In genomic region chr6:71673166-71673565, GRCm38 (mm10) we compare ENCODE assay signal across 9 mouse cellular contexts. TPM values are rescaled to one million over a fixed set of nuclear protein-coding genes. Genes with fewer than 3 reads are reported as not detected.
DNase-seq lines count a peak whose midpoint lies in the region; ATAC-seq and TF ChIP-seq lines count a peak whose summit lies in the region.
"Had no signal": no experiment of that assay in that cellular context is flagged by ENCODE, and none has a peak within 500 bp of the region (broad histone marks: within the 10 kb centered on the region; RNA-seq: fewer than 3 reads in every experiment).

No protein-coding gene starts in this region.

- WGBS in heart, postnatal 0 days: 50% methylated on average over 2 of the region's 2 CpGs
- 56% methylated on average over 2 of the region's 2 CpGs for WGBS in heart, embryonic 10.5 days
- 54% methylated on average over 2 of the region's 2 CpGs for WGBS in lung, adult 2 months

- H3K9me3 ChIP-seq in heart, postnatal 0 days (replicated peaks; ENCODE audit: control insufficient read depth, low read length): no peaks in the 10 kb centered on the region
- H3K9me3 ChIP-seq in heart, embryonic 10.5 days: no peaks in the 10 kb centered on the region

- H3K4me2 ChIP-seq in heart, postnatal 0 days (ENCODE audit: low read depth, low read length): no peak overlapping the region

- TF ChIP-seq EP300 in heart, postnatal 0 days (IDR thresholded peaks at IDR 0.05; ENCODE audit: low read depth): no peak

- H3K4me3 ChIP-seq in heart, postnatal 0 days (ENCODE audit: low read depth, low read length): no peak overlapping the region
- H3K4me3 ChIP-seq in heart, embryonic 10.5 days: no peak overlapping the region
- no peak overlapping the region for H3K4me3 ChIP-seq in lung, adult 2 months (replicated peaks; ENCODE audit: extremely low read depth, low read depth, low read length)
- H3K4me3 ChIP-seq: megakaryocyte, embryonic 14.5 days had no signal

- no peak overlapping the region for H3K27ac ChIP-seq in heart, postnatal 0 days (ENCODE audit: low read depth)
- no peak overlapping the region for H3K27ac ChIP-seq in heart, embryonic 10.5 days

- H3K36me3 ChIP-seq in heart, postnatal 0 days (replicated peaks; ENCODE audit: control insufficient read depth, insufficient read depth, low read length): no peaks in the 10 kb centered on the region
- H3K36me3 ChIP-seq in heart, embryonic 10.5 days: no peaks in the 10 kb centered on the region

- ATAC-seq in heart, postnatal 0 days (ENCODE audit: insufficient read depth, low read depth): no peak
- no peak for ATAC-seq in inflammation-experienced regulatory T-cells, adult 6 months

- TF ChIP-seq POLR2A in lung, adult 2 months (IDR thresholded peaks at IDR 0.05; ENCODE audit: borderline replicate concordance, extremely low read depth, low read depth, low read length): no peak

- no peaks in the 10 kb centered on the region for H3K4me1 ChIP-seq in heart, postnatal 0 days (ENCODE audit: control insufficient read depth, insufficient read depth)
- no peaks in the 10 kb centered on the region for H3K4me1 ChIP-seq in heart, embryonic 10.5 days
- no peaks in the 10 kb centered on the region for H3K4me1 ChIP-seq in lung, adult 2 months (ENCODE audit: control insufficient read depth, insufficient read depth, low read length)
- H3K4me1 ChIP-seq: megakaryocyte, embryonic 14.5 days had no signal

- no peaks in the 10 kb centered on the region for H3K27me3 ChIP-seq in heart, postnatal 0 days (ENCODE audit: control insufficient read depth, insufficient read depth, low read length)
- no peaks in the 10 kb centered on the region for H3K27me3 ChIP-seq in heart, embryonic 10.5 days (ENCODE audit: insufficient read depth, poor library complexity, severe bottlenecking)

- DNase-seq in heart, postnatal 0 days (ENCODE audit: low spot score): no peak
- DNase-seq in heart, embryonic 10.5 days (ENCODE audit: low spot score): no peak
- peak; percentile 19 for DNase-seq in A20 (ENCODE audit: low read depth, low spot score)
- DNase-seq in adrenal gland, adult 8-10 months: peak; percentile 3
- peak; percentile 17 for DNase-seq in lung, adult 2 months
- no peak for DNase-seq in retina, embryonic 14.5 days (ENCODE audit: low spot score)
- DNase-seq in cerebellum, postnatal 14 days: no peak

- H3K9ac ChIP-seq in heart, postnatal 0 days (replicated peaks; ENCODE audit: low read depth, low read length): no peak overlapping the region

- TF ChIP-seq CTCF in heart, postnatal 0 days (IDR thresholded peaks at IDR 0.05; ENCODE audit: low read depth): peak; percentile 52
- peak; percentile 51 for TF ChIP-seq CTCF in lung, adult 2 months (IDR thresholded peaks at IDR 0.05; ENCODE audit: insufficient read depth, low read length)

RNA-seq across cellular contexts. Expression of gene Reep1, which starts 34.2 kb away (rescaled TPM):
- total RNA-seq in heart, postnatal 0 days (2014; rRNA removed; ENCODE audit: low replicate concordance): 16.8 and 32.1 TPM in 2 replicates
- polyA plus RNA-seq in heart, postnatal 0 days (2015; fragmentation: Nextera tagmentation; extraction: Ambion mirVana): 11.4 and 12.2 TPM in 2 replicates
- 21.2 and 24.9 TPM in 2 replicates for polyA plus RNA-seq in heart, embryonic 10.5 days (2016; fragmentation: Nextera tagmentation; extraction: Ambion mirVana)
- total RNA-seq in adrenal gland, adult 8-10 months (2022): 1 to 10 TPM; 3.8 to 9.3 (median 5.3) TPM
- 5.3 and 6.7 TPM in 2 replicates for polyA plus RNA-seq in lung, adult 2 months (2012; rRNA removed)
- under 1 TPM in 2 of 3 experiments, not detected in 1; 0.55 to 0.59 TPM for polyA plus RNA-seq in inflammation-experienced regulatory T-cells, adult 6 months (2017; shearing (Covaris generic))

RNA-seq across cellular contexts. Expression of gene Kdm3a, which starts 40.4 kb away (rescaled TPM):
- 35.3 and 50.9 TPM in 2 replicates for total RNA-seq in heart, postnatal 0 days (2014; rRNA removed; ENCODE audit: low replicate concordance)
- 15.1 and 16.6 TPM in 2 replicates for polyA plus RNA-seq in heart, postnatal 0 days (2015; fragmentation: Nextera tagmentation; extraction: Ambion mirVana)
- 42.8 and 43.9 TPM in 2 replicates for polyA plus RNA-seq in heart, embryonic 10.5 days (2016; fragmentation: Nextera tagmentation; extraction: Ambion mirVana)
- 10 to 100 TPM; 27.3 to 53.0 (median 38.4) TPM for total RNA-seq in adrenal gland, adult 8-10 months (2022)
- 11.3 and 16.5 TPM in 2 replicates for polyA plus RNA-seq in lung, adult 2 months (2012; rRNA removed)
- 10 to 100 TPM; 43.1 to 68.4 (median 46.4) TPM for polyA plus RNA-seq in inflammation-experienced regulatory T-cells, adult 6 months (2017; shearing (Covaris generic))

Comparison
In these comparisons a context has a peak if more than half of its experiments do, and no peak if none do; other contexts are left out.
1. DNase-seq: peak in A20 (single experiment), adrenal gland, adult 8-10 months (single experiment) and lung, adult 2 months (single experiment); none in heart, postnatal 0 days (single experiment), heart, embryonic 10.5 days (single experiment), retina, embryonic 14.5 days (single experiment) and cerebellum, postnatal 14 days (0 of 2).